Comparison of ENCODE assay signal across 12 mouse cellular contexts in genomic region chr19:11351878-11352277, GRCm38 (mm10). TPM values are rescaled to one million over a fixed set of nuclear protein-coding genes. Genes with fewer than 3 reads are reported as not detected.
DNase-seq lines count a peak whose midpoint lies in the region; ATAC-seq and TF ChIP-seq lines count a peak whose summit lies in the region.
"Had no signal": no experiment of that assay in that cellular context is flagged by ENCODE, and none has a peak within 500 bp of the region (broad histone marks: within the 10 kb centered on the region; RNA-seq: fewer than 3 reads in every experiment).

No protein-coding gene starts in this region.

- no peak for ATAC-seq in heart, postnatal 0 days (ENCODE audit: insufficient read depth, low read depth)

- no peak overlapping the region for H3K9ac ChIP-seq in heart, postnatal 0 days (replicated peaks; ENCODE audit: low read depth, low read length)
- no peak overlapping the region for H3K9ac ChIP-seq in MEL (ENCODE audit: control insufficient read depth, low read depth, low read length, poor library complexity, severe bottlenecking)
- H3K9ac ChIP-seq: embryonic facial prominence, embryonic 13.5 days; hindbrain, embryonic 14.5 days had no signal

- H3K79me2 ChIP-seq in MEL (ENCODE audit: control insufficient read depth, insufficient read depth, low read length, poor library complexity): no peaks in the 10 kb centered on the region

- H3K4me1 ChIP-seq in heart, postnatal 0 days (ENCODE audit: control insufficient read depth, insufficient read depth): no peaks in the 10 kb centered on the region
- no peaks in the 10 kb centered on the region for H3K4me1 ChIP-seq in MEL (ENCODE audit: control insufficient read depth in 1 of 2, insufficient read depth in 2 of 2, low read length in 2 of 2)
- H3K4me1 ChIP-seq: embryonic facial prominence, embryonic 13.5 days; megakaryocyte, embryonic 14.5 days had no signal

- peak; percentile 35 for TF ChIP-seq RAD21 in MEL (IDR thresholded peaks at IDR 0.05; ENCODE audit: low read depth, low read length)

- H3K9me3 ChIP-seq in heart, postnatal 0 days (replicated peaks; ENCODE audit: control insufficient read depth, low read length): no peaks in the 10 kb centered on the region
- H3K9me3 ChIP-seq in MEL (replicated peaks; ENCODE audit: insufficient read depth, low read length): no peaks in the 10 kb centered on the region
- H3K9me3 ChIP-seq: embryonic facial prominence, embryonic 13.5 days; megakaryocyte, embryonic 14.5 days had no signal

- TF ChIP-seq EP300 in heart, postnatal 0 days (IDR thresholded peaks at IDR 0.05; ENCODE audit: low read depth): no peak
- TF ChIP-seq EP300 in MEL (IDR thresholded peaks at IDR 0.05; ENCODE audit: low read depth in 1 of 2, low read length in 2 of 2): no peak

- no peak for DNase-seq in heart, postnatal 0 days (ENCODE audit: low spot score)
- no peak for DNase-seq in heart, postnatal 36 days
- DNase-seq in lung, postnatal 10 days: peak; percentile 12
- no peak for DNase-seq in lung, adult 18-20 months
- DNase-seq in MEL (ENCODE audit: low read depth, low spot score): no peak
- peak; percentile 27 to 44 for DNase-seq in natural killer cell, adult 2 months (ENCODE audit: low spot score in 2 of 2)
- DNase-seq in cerebellum, adult 9-10 months: no peak
- DNase-seq in gastrocnemius, postnatal 36 days: no peak

- intact Hi-C loops in heart, postnatal 36 days (cut with DNase I): loop anchor here (5.0 to 10.0 kb wide), 2 partner anchors 250 to 413 kb away; partner anchors contain the start of gene Ms4a6d
- intact Hi-C loops in gastrocnemius, postnatal 36 days (cut with DNase I): loop anchor here (10.0 kb wide), 1 partner anchor 253 kb away; the partner anchor contains the start of gene Ms4a6d

- no peaks in the 10 kb centered on the region for H3K36me3 ChIP-seq in heart, postnatal 0 days (replicated peaks; ENCODE audit: control insufficient read depth, insufficient read depth, low read length)
- no peaks in the 10 kb centered on the region for H3K36me3 ChIP-seq in MEL (ENCODE audit: control insufficient read depth in 1 of 2, insufficient read depth in 2 of 2, low read length in 2 of 2)
- H3K36me3 ChIP-seq: embryonic facial prominence, embryonic 13.5 days had no signal

- H3K4me3 ChIP-seq in heart, postnatal 0 days (ENCODE audit: low read depth, low read length): no peak overlapping the region
- H3K4me3 ChIP-seq in MEL (ENCODE audit: control insufficient read depth in 1 of 2, insufficient read depth in 1 of 2, low read depth in 2 of 2, low read length in 2 of 2): no peak overlapping the region
- H3K4me3 ChIP-seq: embryonic facial prominence, embryonic 13.5 days; megakaryocyte, embryonic 14.5 days had no signal

- H3K27ac ChIP-seq in heart, postnatal 0 days (ENCODE audit: low read depth): no peak overlapping the region
- H3K27ac ChIP-seq in MEL (ENCODE audit: control insufficient read depth, low read depth, low read length): no peak overlapping the region
- H3K27ac ChIP-seq: embryonic facial prominence, embryonic 13.5 days; hindbrain, embryonic 14.5 days had no signal

- peak; percentile 30 for TF ChIP-seq CTCF in heart, postnatal 0 days (IDR thresholded peaks at IDR 0.05; ENCODE audit: low read depth)
- peak in 1 of 3 experiments; percentile 32; a peak in 2 of 6 replicates for TF ChIP-seq CTCF in MEL (IDR thresholded peaks at IDR 0.05 in 2 of 3, conservative IDR thresholded peaks at IDR 0.05 in 1 of 3; ENCODE audit: control insufficient read depth in 1 of 3, insufficient read depth in 1 of 3, low read depth in 2 of 3, low read length in 3 of 3, poor library complexity in 1 of 3, severe bottlenecking in 1 of 3)

- no peak overlapping the region for H3K4me2 ChIP-seq in heart, postnatal 0 days (ENCODE audit: low read depth, low read length)
- H3K4me2 ChIP-seq: embryonic facial prominence, embryonic 13.5 days; hindbrain, embryonic 14.5 days had no signal

- no peak for TF ChIP-seq POLR2A in MEL (IDR thresholded peaks at IDR 0.05; ENCODE audit: control insufficient read depth in 1 of 2, insufficient read depth in 1 of 2, low read depth in 1 of 2, low read length in 2 of 2, poor library complexity in 1 of 2)

- no peaks in the 10 kb centered on the region for H3K27me3 ChIP-seq in heart, postnatal 0 days (ENCODE audit: control insufficient read depth, insufficient read depth, low read length)
- H3K27me3 ChIP-seq in MEL (ENCODE audit: control insufficient read depth in 1 of 2, insufficient read depth in 2 of 2, low read length in 2 of 2): no peaks in the 10 kb centered on the region; a peak in 1 of 4 replicates
- H3K27me3 ChIP-seq: embryonic facial prominence, embryonic 13.5 days had no signal

- 30% methylated on average over 3 of the region's 3 CpGs for WGBS in heart, postnatal 0 days

TF ChIP-seq in MEL, 35 proteins besides CTCF, POLR2A, EP300 and RAD21:
- TF ChIP-seq ETS1 (IDR thresholded peaks at IDR 0.05; ENCODE audit: low read depth, low read length): no peak
- 0 out of 2 replicates have a peak, but pooled peaks have one; percentile 16 for TF ChIP-seq SMC3 (IDR thresholded peaks at IDR 0.05; ENCODE audit: low read depth, low read length)

RNA-seq across cellular contexts. Expression of gene Ms4a7, which starts 15.9 kb away (rescaled TPM):
- 1.9 TPM in 1 of 2 replicates, not detected in the other for total RNA-seq in heart, postnatal 0 days (2014; rRNA removed; ENCODE audit: low replicate concordance)
- polyA plus RNA-seq in heart, postnatal 0 days (2015; fragmentation: Nextera tagmentation; extraction: Ambion mirVana): 5.6 and 5.8 TPM in 2 replicates
- total RNA-seq in heart, postnatal 36 days (2021): 1 to 10 TPM; 1.1 to 1.8 TPM
- total RNA-seq in MEL (2012; rRNA removed): not detected in 2 replicates
- polyA plus RNA-seq in MEL (2012; ENCODE audit: insufficient read depth in 1 of 2, insufficient read length in 2 of 2, low read depth in 1 of 2, low replicate concordance in 2 of 2, missing spikeins in 1 of 2): not detected
- under 1 TPM; 0.25 to 0.33 TPM for total RNA-seq in gastrocnemius, postnatal 36 days (2021)

RNA-seq across cellular contexts. Expression of gene Ms4a4a, which starts 23.4 kb away (rescaled TPM):
- total RNA-seq in heart, postnatal 0 days (2014; rRNA removed; ENCODE audit: low replicate concordance): 3.4 TPM in 1 of 2 replicates, not detected in the other
- polyA plus RNA-seq in heart, postnatal 0 days (2015; fragmentation: Nextera tagmentation; extraction: Ambion mirVana): 3.2 and 3.7 TPM in 2 replicates
- total RNA-seq in heart, postnatal 36 days (2021): 10 to 100 TPM in 1 of 2 experiments, 1 to 10 TPM in 1; 5.2 to 14.5 TPM
- not detected in 2 replicates for total RNA-seq in MEL (2012; rRNA removed)
- polyA plus RNA-seq in MEL (2012; ENCODE audit: insufficient read depth in 1 of 2, insufficient read length in 2 of 2, low read depth in 1 of 2, low replicate concordance in 2 of 2, missing spikeins in 1 of 2): not detected
- 1 to 10 TPM; 2.0 to 3.5 TPM for total RNA-seq in gastrocnemius, postnatal 36 days (2021)

RNA-seq across cellular contexts. Expression of gene Ms4a14, which starts 37.6 kb away (rescaled TPM):
- not detected in 2 replicates for total RNA-seq in heart, postnatal 0 days (2014; rRNA removed; ENCODE audit: low replicate concordance)
- 0.03 and 0.04 TPM in 2 replicates for polyA plus RNA-seq in heart, postnatal 0 days (2015; fragmentation: Nextera tagmentation; extraction: Ambion mirVana)
- total RNA-seq in heart, postnatal 36 days (2021): under 1 TPM in 1 of 2 experiments, not detected in 1; 0.05 TPM
- not detected in 2 replicates for total RNA-seq in MEL (2012; rRNA removed)
- polyA plus RNA-seq in MEL (2012; ENCODE audit: insufficient read depth in 1 of 2, insufficient read length in 2 of 2, low read depth in 1 of 2, low replicate concordance in 2 of 2, missing spikeins in 1 of 2): not detected
- under 1 TPM in 1 of 2 experiments, not detected in 1; 0.05 TPM for total RNA-seq in gastrocnemius, postnatal 36 days (2021)
- polyA plus RNA-seq: embryonic facial prominence, embryonic 13.5 days had no signal

RNA-seq across cellular contexts. Expression of gene Ms4a4c, which starts 52.7 kb away (rescaled TPM):
- total RNA-seq in heart, postnatal 0 days (2014; rRNA removed; ENCODE audit: low replicate concordance): 0.46 TPM in 1 of 2 replicates, not detected in the other
- polyA plus RNA-seq in heart, postnatal 0 days (2015; fragmentation: Nextera tagmentation; extraction: Ambion mirVana): 0.65 and 0.94 TPM in 2 replicates
- total RNA-seq in heart, postnatal 36 days (2021): 1 to 10 TPM in 1 of 2 experiments, not detected in 1; 1.8 TPM
- total RNA-seq in MEL (2012; rRNA removed): not detected in 2 replicates
- polyA plus RNA-seq in MEL (2012; ENCODE audit: insufficient read depth in 1 of 2, insufficient read length in 2 of 2, low read depth in 1 of 2, low replicate concordance in 2 of 2, missing spikeins in 1 of 2): not detected
- total RNA-seq in gastrocnemius, postnatal 36 days (2021): under 1 TPM in 1 of 2 experiments, not detected in 1; 0.35 TPM
- total RNA-seq: gastrocnemius, adult 18-20 months had no signal

Comparison
In these comparisons a context has a peak if more than half of its experiments do, and no peak if none do; other contexts are left out.
1. DNase-seq: peak in lung, postnatal 10 days (single experiment) and natural killer cell, adult 2 months (2 of 2); none in heart, postnatal 0 days (single experiment), heart, postnatal 36 days (0 of 2), lung, adult 18-20 months (0 of 2), MEL (single experiment), cerebellum, adult 9-10 months (single experiment) and gastrocnemius, postnatal 36 days (0 of 2).